Mouse (Mus musculus) adrenal gland, adult (tissue): ENCODE results near the gene Tmem132d.

Experiments
- DNase-seq, 2 experiments: peaks; one replicate each; pipeline ENCODE4 v3.0.0; 2022 to 2023; ENCODE audit warnings: low spot score in 1 of 2; ENCODE audit not compliant: inconsistent age in 2 of 2

The Tmem132d gene

GRCm38 (mm10) chr5:128432916-128433315 is at the start of gene Tmem132d:
Tmem132d (minus strand) TSS chr5:128433077.
- DNase-seq = no peak

- no peak for DNase-seq
Observed at GRCm38 (mm10) chr5:128480816-128481215, 47.9 kb upstream of the Tmem132d start.

DNA sequence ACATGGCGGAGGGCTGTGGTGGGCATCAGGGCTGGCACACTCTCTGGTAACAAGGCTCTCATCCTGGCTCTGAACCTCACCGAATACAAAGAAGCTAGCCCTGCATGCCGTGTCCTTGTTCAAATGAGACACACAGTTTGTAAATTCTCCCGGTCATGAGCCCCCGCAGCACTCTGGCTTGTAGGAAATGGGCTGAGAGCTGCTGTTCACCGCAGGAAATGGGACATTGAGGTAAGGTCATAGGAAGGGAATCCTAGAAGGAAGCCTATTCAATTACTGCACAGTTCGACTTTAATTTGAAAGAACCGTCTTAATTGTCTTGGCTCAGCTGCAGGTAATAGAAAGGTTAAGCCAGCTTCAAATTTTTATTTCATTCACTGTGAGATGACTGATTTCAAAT is 42.5 kb upstream of the Tmem132d start:
- DNase-seq = no peak

DNA sequence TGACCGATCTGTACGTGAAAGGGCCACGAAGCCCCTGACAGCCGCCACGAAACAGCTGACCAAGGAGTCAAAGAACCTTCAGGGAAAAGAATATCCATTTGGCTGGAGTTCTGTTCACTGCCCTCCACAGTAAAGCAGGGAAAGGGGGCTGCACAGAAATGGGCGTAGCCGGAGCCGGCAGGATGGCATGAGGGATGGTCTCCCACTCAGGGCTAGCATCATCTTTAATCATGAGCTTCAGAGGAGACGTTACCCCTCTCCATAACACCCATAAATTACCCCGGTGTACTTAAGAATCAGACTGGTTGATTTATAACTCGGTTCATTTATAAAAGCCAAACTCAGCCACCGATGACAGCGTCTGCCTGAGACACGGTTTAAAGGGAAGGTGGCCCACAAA is 36.9 kb upstream of the Tmem132d start:
- no peak for DNase-seq

GRCm38 (mm10) chr5:128464514-128464913 is 31.6 kb upstream of the Tmem132d start:
- DNase-seq = no peak

DNA sequence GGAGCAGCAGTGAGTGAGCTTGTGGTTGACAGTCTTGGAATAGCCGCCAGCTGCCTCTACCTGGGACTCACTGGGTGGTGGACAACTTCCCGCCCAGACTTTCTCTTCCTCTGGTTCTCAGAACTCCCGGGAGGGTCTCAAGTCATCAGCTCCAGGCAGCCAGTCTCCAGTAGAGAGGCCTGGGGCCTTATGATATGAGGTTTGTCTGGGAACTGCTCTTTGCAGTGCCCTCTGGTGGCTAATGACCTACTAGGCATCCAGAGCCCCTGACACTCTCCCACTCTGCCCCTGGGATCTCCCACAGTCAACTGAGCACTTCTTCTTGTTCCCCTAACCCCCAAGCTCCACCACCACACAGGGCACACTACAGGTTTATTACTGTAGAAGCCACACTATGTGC is 27.7 kb upstream of the Tmem132d start:
- no peak for DNase-seq

GRCm38 (mm10) chr5:128455732-128456131 is 22.9 kb upstream of the Tmem132d start:
- DNase-seq = no peak

DNA sequence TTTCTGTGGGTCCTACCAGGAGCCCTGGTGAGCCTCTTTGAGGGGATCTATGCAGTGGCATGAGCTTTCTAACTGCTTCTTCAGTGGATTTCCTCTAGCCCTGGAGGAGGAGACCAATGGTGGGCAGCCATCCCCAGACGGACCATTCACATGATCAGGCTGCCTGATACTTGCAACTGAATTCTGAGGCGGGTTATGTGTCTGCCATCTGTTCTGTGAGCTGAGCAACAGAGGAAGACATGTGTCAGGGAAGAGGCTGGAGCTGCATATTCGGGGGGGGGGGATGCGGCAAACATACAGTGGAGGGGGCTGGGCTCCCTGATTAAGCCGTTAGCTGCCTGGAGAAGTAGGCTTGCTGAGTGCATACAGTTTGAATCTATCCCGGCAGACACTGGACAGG is 19.3 kb upstream of the Tmem132d start:
- no peak for DNase-seq

GRCm38 (mm10) chr5:128450808-128451207 is 17.9 kb upstream of the Tmem132d start:
- no peak for DNase-seq

DNA sequence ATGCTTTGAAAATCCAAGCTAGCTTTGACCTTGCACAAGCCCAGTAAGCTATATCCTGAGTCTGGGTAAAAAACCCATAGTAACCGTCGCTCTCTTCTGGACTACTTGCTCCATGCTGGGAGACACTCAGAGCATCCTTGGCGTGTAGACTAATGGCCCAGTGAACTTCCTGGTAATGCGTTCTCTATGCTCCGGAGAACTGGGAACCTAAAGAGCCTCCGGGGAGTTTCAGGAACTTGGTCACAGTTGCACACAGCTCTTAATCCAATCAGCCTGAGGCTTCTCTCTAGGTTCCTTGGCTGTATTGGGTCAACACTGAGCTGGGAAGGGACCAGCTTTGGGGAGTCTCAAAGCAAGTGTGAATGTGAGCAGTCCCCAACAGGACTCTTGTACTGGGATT is 12.0 kb upstream of the Tmem132d start:
- DNase-seq = no peak

DNA sequence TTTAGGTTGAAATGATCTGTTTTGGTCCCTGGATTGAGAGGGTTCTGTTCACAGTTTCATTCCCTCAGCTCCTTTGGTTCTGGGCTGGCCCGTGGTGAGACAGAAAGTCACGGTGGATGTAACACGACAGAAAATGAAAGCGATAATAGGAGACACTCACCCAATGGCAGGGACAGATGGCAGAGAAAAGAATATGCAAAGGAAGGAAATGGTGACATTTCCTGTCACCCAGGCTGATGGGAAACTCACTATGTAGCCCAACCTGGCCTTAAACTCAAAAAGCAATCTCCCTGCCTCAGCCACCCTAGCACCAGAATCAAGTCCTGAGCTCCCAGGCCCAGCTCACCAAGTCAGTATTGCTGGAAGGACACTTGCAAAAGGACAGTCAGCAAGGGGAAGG is 11.0 kb upstream of the Tmem132d start:
- no peak for DNase-seq

GRCm38 (mm10) chr5:128441121-128441520 is 8.2 kb upstream of the Tmem132d start:
- DNase-seq = no peak

DNA sequence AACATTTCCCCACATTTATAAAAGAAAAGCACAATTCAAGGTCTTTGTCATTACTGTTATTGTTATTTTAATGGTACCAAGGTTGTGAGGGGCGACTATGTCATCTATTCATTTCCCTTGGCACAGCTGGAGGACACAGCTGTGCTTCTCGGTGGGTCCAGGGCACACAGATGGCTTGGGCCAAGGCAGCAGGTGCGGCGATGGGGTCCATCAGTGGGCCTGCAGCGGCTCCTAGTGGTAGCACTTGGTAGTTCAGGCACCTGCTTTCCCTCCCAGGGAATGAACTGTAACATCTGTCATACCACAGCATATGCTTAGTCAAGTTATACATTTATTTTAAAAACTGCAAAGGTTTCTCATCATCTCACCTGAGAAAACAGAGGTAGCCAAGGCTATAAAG is 7.0 kb upstream of the Tmem132d start:
- DNase-seq = peak; percentile 24 to 77

DNA sequence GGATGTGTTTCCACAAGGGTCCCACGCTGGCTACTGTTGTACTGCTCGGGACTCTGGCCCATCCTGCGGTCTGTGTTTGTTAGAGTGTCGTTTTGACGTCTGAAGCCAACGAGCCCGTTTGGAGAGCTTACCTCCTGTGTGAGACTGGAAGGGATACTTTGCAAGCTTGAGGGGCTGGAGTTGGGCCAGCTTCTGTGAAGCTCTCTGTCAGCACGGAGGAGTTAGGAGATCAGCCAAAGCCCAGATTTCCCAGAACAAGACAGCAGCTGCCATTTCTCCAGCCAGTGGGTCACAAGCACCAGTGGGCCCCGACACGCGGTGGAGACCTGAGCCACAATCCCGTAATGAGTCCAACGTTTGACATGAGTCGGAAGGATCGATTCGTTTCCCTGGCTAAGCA is 5.2 kb upstream of the Tmem132d start:
- DNase-seq = no peak

DNA sequence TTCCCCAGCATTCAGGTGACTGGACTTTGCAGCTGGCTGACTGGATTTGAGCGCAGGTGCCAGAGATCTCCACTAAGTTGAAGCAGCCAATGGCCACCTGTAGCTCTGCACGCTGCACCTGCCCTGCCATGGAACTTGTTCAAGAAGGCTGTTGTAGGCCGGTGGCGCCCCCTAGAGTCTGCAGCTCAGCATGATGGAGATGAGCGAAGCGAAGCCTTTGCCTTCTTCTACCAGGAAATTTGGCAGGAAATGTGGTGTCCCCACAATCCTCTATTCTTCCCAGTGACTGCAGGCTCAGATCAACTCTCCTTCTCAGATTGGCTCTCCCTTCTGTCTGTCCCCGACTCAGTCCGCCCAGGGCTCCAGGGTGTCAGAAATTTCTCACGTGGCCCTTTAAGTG is 4.0 kb upstream of the Tmem132d start:
- DNase-seq = peak in 1 of 2 experiments; percentile 26

GRCm38 (mm10) chr5:128435683-128436082 is 2.8 kb upstream of the Tmem132d start:
- no peak for DNase-seq

- no peak for DNase-seq
Observed at GRCm38 (mm10) chr5:128433786-128434185, 909 bp upstream of the Tmem132d start.

GRCm38 (mm10) chr5:128432422-128432821 is 455 bp downstream of the Tmem132d start:
- no peak for DNase-seq

GRCm38 (mm10) chr5:128424636-128425035 is 8.2 kb downstream of the Tmem132d start:
- DNase-seq = no peak

DNA sequence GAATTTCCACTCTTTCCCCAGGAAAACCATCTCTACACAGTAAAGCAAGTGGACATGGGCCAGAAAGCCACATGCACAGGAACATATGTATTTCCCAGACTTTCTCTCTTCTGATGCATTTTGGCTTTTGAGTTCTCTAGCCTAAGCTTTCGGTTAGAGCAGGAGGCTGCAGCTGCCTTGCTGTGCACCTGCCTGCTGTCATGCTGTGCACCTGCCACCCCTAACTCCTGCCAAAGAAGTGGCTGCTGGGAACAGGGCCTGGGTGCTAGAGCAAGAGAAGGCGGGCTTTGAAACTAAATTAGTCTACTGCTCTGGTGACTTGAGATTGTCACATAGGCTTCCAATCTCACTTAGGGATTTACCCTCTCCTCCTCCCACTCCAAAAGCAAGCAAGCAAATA is 8.7 kb downstream of the Tmem132d start:
- DNase-seq = no peak

DNA sequence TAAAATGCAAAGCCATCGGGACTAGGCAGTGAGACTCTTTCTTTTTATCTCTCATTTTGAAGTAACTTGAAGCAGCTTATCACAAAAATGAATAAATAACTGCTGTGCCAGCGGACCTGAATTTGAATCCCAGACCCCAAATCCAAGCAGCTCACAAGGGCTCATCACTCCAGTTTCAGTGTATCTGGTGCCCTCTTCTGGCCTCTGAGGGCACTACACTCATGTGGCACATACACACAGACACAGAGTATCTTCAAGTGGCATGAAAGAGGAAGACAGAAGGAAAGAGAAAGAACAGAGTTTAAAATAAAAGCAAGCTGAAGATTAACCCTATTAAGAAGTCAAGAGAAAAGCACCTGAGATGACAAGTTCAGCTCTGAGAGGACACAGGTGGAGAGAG is 10.8 kb downstream of the Tmem132d start:
- no peak for DNase-seq

DNA sequence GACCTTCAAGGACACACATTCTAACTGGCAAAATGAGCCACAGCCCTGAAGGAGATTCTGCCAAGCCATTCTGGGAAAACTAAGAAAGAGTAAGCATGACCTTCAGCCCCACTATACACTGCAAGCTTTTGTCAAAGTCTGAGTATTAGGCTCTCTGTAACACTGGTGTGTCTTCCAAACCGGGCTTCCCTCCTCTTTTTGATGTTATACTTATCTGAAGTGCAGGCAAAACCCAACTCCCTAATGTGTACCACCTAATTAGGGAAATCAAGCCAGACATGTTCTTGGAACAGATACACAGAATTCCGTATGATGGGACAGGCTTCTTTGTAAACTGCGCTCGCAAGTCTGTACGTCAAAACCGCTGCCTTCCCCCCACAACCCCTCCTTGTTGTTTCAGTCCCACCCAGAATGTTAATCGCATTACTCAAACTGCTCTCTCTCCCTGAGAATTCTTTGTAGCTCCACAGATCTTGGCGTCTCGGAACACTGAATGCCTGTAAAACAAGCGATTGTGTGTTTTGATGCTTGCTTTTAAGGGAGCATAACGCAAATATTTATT is 14.6 kb downstream of the Tmem132d start:
- DNase-seq = no peak

GRCm38 (mm10) chr5:128414056-128414455 is 18.8 kb downstream of the Tmem132d start:
- no peak for DNase-seq

GRCm38 (mm10) chr5:128412306-128412705 is 20.6 kb downstream of the Tmem132d start:
- DNase-seq = no peak
